Mouse (Mus musculus) A20 (cell line): ENCODE measurements around the gene Haghl.
A peak's percentile ranks its signal among the peaks of the same experiment; 100 is the strongest.

ENCODE experiments used
- DNase-seq: peaks from one replicate; pipeline ENCODE4 v3.0.0-alpha.2; 2011; ENCODE audit warnings: low read depth, low spot score

Gene Haghl

GRCm38 (mm10) chr17:25785281-25785745 is at the start of gene Haghl:
Gene Haghl, minus strand, starts transcription at chr17:25785673.
- peak; percentile 98 for DNase-seq

GRCm38 (mm10) chr17:25834595-25835222 is 49.2 kb upstream of the Haghl start:
- DNase-seq, result no peak

GRCm38 (mm10) chr17:25833961-25834594 is 48.6 kb upstream of the Haghl start:
- no peak for DNase-seq

- DNase-seq, result peak; percentile 83
Observed at GRCm38 (mm10) chr17:25833291-25833663, 47.8 kb upstream of the Haghl start, which contains the start of gene Stub1. Gene Stub1, minus strand, starts transcription at chr17:25833404.

GRCm38 (mm10) chr17:25832436-25833290 is 47.2 kb upstream of the Haghl start:
- DNase-seq, result peak; percentile 99

GRCm38 (mm10) chr17:25831451-25832281 is 46.2 kb upstream of the Haghl start:
- DNase-seq, result no peak

- DNase-seq, result no peak
Observed at GRCm38 (mm10) chr17:25830806-25831431, 45.4 kb upstream of the Haghl start.

GRCm38 (mm10) chr17:25830200-25830753 is 44.8 kb upstream of the Haghl start:
- DNase-seq, result no peak

- no peak for DNase-seq
Observed at GRCm38 (mm10) chr17:25829558-25830017, 44.1 kb upstream of the Haghl start.

GRCm38 (mm10) chr17:25828712-25829557 is 43.5 kb upstream of the Haghl start, which contains the start of gene Jmjd8:
Gene Jmjd8, plus strand, starts transcription at chr17:25828867.
- peak; percentile 87 for DNase-seq

- no peak for DNase-seq
Observed at GRCm38 (mm10) chr17:25828223-25828594, 42.7 kb upstream of the Haghl start.

GRCm38 (mm10) chr17:25827546-25828222 is 42.2 kb upstream of the Haghl start:
- DNase-seq, result no peak

GRCm38 (mm10) chr17:25827011-25827410 is 41.5 kb upstream of the Haghl start:
- DNase-seq, result no peak

- DNase-seq, result no peak
Observed at GRCm38 (mm10) chr17:25825984-25826570, 40.6 kb upstream of the Haghl start.

- no peak for DNase-seq
Observed at GRCm38 (mm10) chr17:25825311-25825710, 39.8 kb upstream of the Haghl start.

- DNase-seq, result peak; percentile 83
Observed at GRCm38 (mm10) chr17:25824362-25825142, 39.1 kb upstream of the Haghl start.

GRCm38 (mm10) chr17:25823452-25823851 is 38.0 kb upstream of the Haghl start, which contains the start of gene Wdr24:
Gene Wdr24, plus strand, starts transcription at chr17:25823627.
- DNase-seq, result peak; percentile 94
